Mouse (Mus musculus) retina, postnatal 7 days (tissue): Measurements from ENCODE around the gene Gm13084.
"Not testable (repeated sequence)": the region's sequence is repeated elsewhere in the genome, so short reads cannot be mapped to it uniquely, and the experiment has no call there.

Experiments used
- DNase-seq: peaks from one replicate; pipeline ENCODE4 v3.0.0-alpha.2; 2012; ENCODE audit warnings: low read depth, low spot score

Gm13084 gene

DNA sequence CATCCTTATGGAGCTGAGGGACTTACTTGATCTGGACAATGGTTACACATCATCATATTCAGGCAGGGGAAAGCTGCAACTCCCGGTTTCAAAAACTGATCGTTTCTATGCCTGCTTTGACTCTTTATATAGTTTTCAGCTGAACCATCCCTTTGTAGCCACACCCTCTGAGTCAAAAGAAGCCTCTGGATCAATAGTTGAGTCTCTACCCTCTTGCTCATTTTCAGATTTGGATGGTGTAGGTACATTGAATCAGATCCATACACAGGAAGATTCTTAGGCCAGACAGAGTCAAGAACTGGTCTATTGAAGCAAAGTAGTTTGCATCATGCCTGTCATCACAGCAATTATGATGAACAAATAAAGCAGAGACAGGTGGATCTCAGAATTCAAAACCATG lies at the start of gene Gm13084:
Gene Gm13084, minus strand, starts transcription at position 101 of the 400 bp plus-strand sequence.
- no peak for DNase-seq

DNA sequence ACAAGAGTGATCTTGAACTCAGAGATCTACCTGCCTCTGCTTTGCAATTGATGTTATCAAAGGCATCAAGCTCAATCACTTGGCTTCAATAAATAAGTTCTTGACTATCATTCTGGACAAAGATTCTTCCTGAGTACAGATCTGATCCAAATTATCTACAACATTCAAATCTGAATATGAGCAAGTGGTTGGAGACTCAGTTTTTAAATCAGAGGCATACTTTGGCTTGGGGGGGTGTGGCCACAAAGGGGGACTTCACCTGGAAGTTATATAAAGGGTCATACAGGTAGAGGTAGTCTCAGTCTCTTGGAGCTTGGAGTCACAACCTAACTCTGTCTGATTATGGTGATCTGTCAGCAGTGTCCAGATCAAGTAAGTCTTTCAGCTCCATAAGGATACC lies 30.3 kb upstream of the Gm13084 start, which contains the start of gene Gm13103:
Gene Gm13103, plus strand, starts transcription at position 301 of the 400 bp plus-strand sequence.
- not testable (repeated sequence) for DNase-seq

DNA sequence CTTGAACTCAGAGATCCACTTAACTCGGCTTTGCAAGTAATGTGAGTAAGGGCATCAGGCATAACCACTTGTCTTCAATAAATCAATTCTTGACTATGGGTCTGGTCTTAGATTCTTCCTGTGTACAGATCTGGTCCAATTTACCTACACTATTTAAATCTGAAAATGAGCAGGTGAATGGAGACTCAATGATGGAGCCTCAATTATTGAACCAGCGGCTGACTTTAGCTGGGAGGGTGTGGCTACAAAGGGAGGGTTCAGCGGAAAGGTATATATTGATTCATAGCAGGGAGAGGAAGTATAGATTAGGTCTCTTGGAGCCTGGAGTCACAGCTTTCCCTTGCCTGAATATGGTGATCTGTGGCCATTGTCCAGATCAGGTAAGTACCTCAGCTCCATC lies 26.8 kb downstream of the Gm13084 start, which contains the start of gene Gm13023:
Gene Gm13023, plus strand, starts transcription at position 301 of the 400 bp plus-strand sequence.
- DNase-seq = not testable (repeated sequence)
